35 mouse cellular contexts compared by ENCODE assay signal in the genomic region with DNA sequence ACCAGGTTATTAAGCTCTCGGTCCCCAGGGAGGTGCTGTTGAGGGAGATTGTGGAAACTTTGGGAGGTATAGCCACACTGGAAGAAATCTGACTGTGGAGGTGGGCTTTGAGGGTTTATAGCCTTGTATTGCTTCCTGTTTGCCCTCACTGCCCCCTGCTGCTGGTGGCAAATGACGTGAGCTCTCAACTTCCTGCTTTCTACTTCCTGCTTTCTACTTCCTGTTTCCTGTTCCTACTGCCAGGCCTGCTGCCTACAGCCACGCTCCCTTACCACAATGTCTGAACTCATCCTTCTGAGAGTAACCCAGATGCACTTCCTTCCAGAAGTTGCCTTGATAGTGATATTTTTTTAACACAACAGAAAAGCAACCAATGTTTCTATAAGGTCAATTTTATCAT. TPM values are rescaled to one million over a fixed set of nuclear protein-coding genes. Genes with fewer than 3 reads are reported as not detected.
DNase-seq lines count a peak whose midpoint lies in the region; ATAC-seq and TF ChIP-seq lines count a peak whose summit lies in the region.
"Had no signal": no experiment of that assay in that cellular context is flagged by ENCODE, and none has a peak within 500 bp of the region (broad histone marks: within the 10 kb centered on the region; RNA-seq: fewer than 3 reads in every experiment).

No protein-coding gene starts in this region.

- 0 out of 2 replicates have a peak, but pooled peaks cover 3% of the 10 kb centered on the region for H3K4me1 ChIP-seq in cerebellum, adult 2 months (ENCODE audit: control insufficient read depth, insufficient read depth, low read length)
- H3K4me1 ChIP-seq: embryonic facial prominence, embryonic 13.5 days; forebrain, embryonic 12.5 days; forebrain, embryonic 15.5 days; heart, embryonic 12.5 days; heart, embryonic 15.5 days had no signal

- 97% methylated on average over 3 of the region's 3 CpGs for WGBS in cerebellum, adult 2 months

- no peak overlapping the region for H3K27ac ChIP-seq in cerebellum, adult 2 months (ENCODE audit: insufficient read depth, low read length)
- H3K27ac ChIP-seq: embryonic facial prominence, embryonic 10.5 days; embryonic facial prominence, embryonic 13.5 days; forebrain, embryonic 12.5 days; forebrain, embryonic 15.5 days; heart, embryonic 15.5 days; hindbrain, embryonic 15.5 days had no signal

- peak; percentile 94 for ATAC-seq in granulocyte monocyte progenitor cell, adult 5-6 weeks (replicated peaks; ENCODE audit: poor library complexity, severe bottlenecking)
- ATAC-seq in megakaryocyte progenitor cell, adult 5-6 weeks (replicated peaks; ENCODE audit: poor library complexity), result peak; percentile 90
- ATAC-seq: forebrain, embryonic 15.5 days; intestine, postnatal 0 days had no signal

- no peak for TF ChIP-seq CTCF in cerebellum, adult 2 months (IDR thresholded peaks at IDR 0.05; ENCODE audit: borderline replicate concordance, insufficient read depth, low read depth, low read length)

- DNase-seq in 416B (ENCODE audit: low read depth), result peak; percentile 17
- DNase-seq in A20 (ENCODE audit: low read depth, low spot score), result peak; percentile 1
- no peak for DNase-seq in kidney, adult 8-10 months
- DNase-seq in cerebellum, adult 2 months, result no peak
- no peak for DNase-seq in spleen, postnatal 4 days (ENCODE audit: low spot score in 2 of 2)
- DNase-seq: adrenal gland, adult 2 months; adrenal gland, postnatal 14 days; B cell, adult 2 months; cerebellum, adult 11 months; cerebellum, adult 8-10 months; cerebellum, postnatal 10 days; cerebellum, postnatal 36 days; embryo, embryonic 11 days; gastrocnemius, postnatal 25 days; heart, adult 11 months; heart, postnatal 10 days; heart, postnatal 36 days had no signal

- H3K4me3 ChIP-seq in cerebellum, adult 2 months (replicated peaks; ENCODE audit: insufficient read depth, low read depth, low read length), result no peak overlapping the region
- H3K4me3 ChIP-seq: embryonic facial prominence, embryonic 10.5 days; embryonic facial prominence, embryonic 13.5 days; erythroblast, embryonic 14.5 days; forebrain, embryonic 12.5 days; forebrain, embryonic 15.5 days; heart, embryonic 12.5 days; heart, embryonic 15.5 days; hindbrain, embryonic 15.5 days had no signal

- no peak for TF ChIP-seq POLR2A in cerebellum, adult 2 months (IDR thresholded peaks at IDR 0.05; ENCODE audit: borderline replicate concordance, insufficient read depth, low read length)

- H3K27me3 ChIP-seq in cerebellum, adult 2 months (ENCODE audit: control insufficient read depth, insufficient read depth, low read length), result no peaks in the 10 kb centered on the region
- H3K27me3 ChIP-seq: CH12.LX; embryonic facial prominence, embryonic 13.5 days; forebrain, embryonic 12.5 days; forebrain, embryonic 15.5 days; heart, embryonic 15.5 days; hindbrain, embryonic 15.5 days had no signal

RNA-seq across cellular contexts. Expression of a gene that starts 24.3 kb away (rescaled TPM):
- not detected in 2 replicates for total RNA-seq in granulocyte monocyte progenitor cell, adult 5-6 weeks (2014; fragmentation: Nextera tagmentation)
- not detected in 2 replicates for total RNA-seq in granulocyte monocyte progenitor cell, adult 5-6 weeks (2017)
- not detected in 2 replicates for total RNA-seq in megakaryocyte progenitor cell, adult 5-6 weeks (2015)
- not detected in 2 replicates for total RNA-seq in megakaryocyte progenitor cell, adult 5-6 weeks (2017)
- not detected in 2 replicates for polyA plus RNA-seq in cerebellum, adult 2 months (2012; rRNA removed)
- total RNA-seq: adrenal gland, adult 2 months; adrenal gland, postnatal 14 days; adrenal gland, postnatal 4 days; CH12.LX; G1E; gastrocnemius, adult 8-10 months; gastrocnemius, postnatal 25 days; heart, adult 8-10 months; heart, postnatal 10 days; heart, postnatal 36 days had no signal
- polyA plus RNA-seq: adrenal gland, adult 2 months; embryonic facial prominence, embryonic 10.5 days; embryonic facial prominence, embryonic 13.5 days; erythroblast, embryonic 14.5 days; forebrain, embryonic 12.5 days; forebrain, embryonic 15.5 days; G1E; heart, embryonic 12.5 days; heart, embryonic 15.5 days; hindbrain, embryonic 11.5 days; intestine, embryonic 14.5 days; intestine, postnatal 0 days had no signal

Comparison
In these comparisons a context has a peak if more than half of its experiments do, and no peak if none do; other contexts are left out.
1. DNase-seq: peak in 416B (single experiment) and A20 (single experiment); none in kidney, adult 8-10 months (0 of 2), cerebellum, adult 2 months (0 of 2) and spleen, postnatal 4 days (0 of 2).